Mouse (Mus musculus) ES-E14 (cell line): ENCODE measurements around the gene Cth. TPM values are rescaled to one million over a fixed set of nuclear protein-coding genes. Genes with fewer than 3 reads are reported as not detected.

Experiments
- DNase-seq: peaks from one replicate; pipeline ENCODE4 v3.0.0-alpha.2; 2013; ENCODE audit warnings: low read depth, low spot score
- H3K27ac ChIP-seq: 2 replicates; pipeline ENCODE4 v1.5.1; 2012; ENCODE audit warnings: low read depth, mild to moderate bottlenecking, low read length, moderate library complexity, mixed read lengths; ENCODE audit not compliant: poor library complexity, insufficient read depth, severe bottlenecking
- H3K36me3 ChIP-seq: 2 replicates; pipeline ENCODE4 v1.6.1; 2012; ENCODE audit warnings: mild to moderate bottlenecking, low read length, moderate library complexity, mixed read lengths; ENCODE audit not compliant: control insufficient read depth, poor library complexity, insufficient read depth, severe bottlenecking
- H3K4me1 ChIP-seq, 2 experiments: fragments of 150-350 bp in 1 of 2; sonication (generic) in 1 of 2; 2 replicates each; pipeline ENCODE4 v1.6.1; 2012; ENCODE audit warnings: low read length in 2 of 2, mild to moderate bottlenecking in 1 of 2, mixed read lengths in 1 of 2; ENCODE audit not compliant: control insufficient read depth in 2 of 2, insufficient read depth in 2 of 2, poor library complexity in 1 of 2
- H3K4me3 ChIP-seq, 2 experiments: fragments of 150-350 bp in 1 of 2; sonication (generic) in 1 of 2; 2 replicates each; pipeline ENCODE4 v1.5.1; 2012; ENCODE audit warnings: low read length in 2 of 2, low read depth in 1 of 2, mild to moderate bottlenecking in 1 of 2, mixed read lengths in 1 of 2; ENCODE audit not compliant: insufficient read depth in 1 of 2, poor library complexity in 1 of 2, severe bottlenecking in 1 of 2
- H3K9ac ChIP-seq: 2 replicates; pipeline ENCODE4 v1.6.1; 2012; ENCODE audit warnings: low read depth, mild to moderate bottlenecking, low read length, mixed read lengths; ENCODE audit not compliant: poor library complexity, insufficient read depth, severe bottlenecking
- H3K9me3 ChIP-seq: fragments of 150-350 bp; sonication (generic); 2 replicates; pipeline ENCODE4 v1.6.1; 2012; ENCODE audit warnings: low read depth, mild to moderate bottlenecking, low read length; ENCODE audit not compliant: control insufficient read depth, insufficient read depth
- CHD2 ChIP-seq: IDR thresholded peaks from 2 replicates; pipeline ENCODE4 v1.6.1; 2014; ENCODE audit warnings: mild to moderate bottlenecking, low read depth, low read length, inconsistent platforms
- HCFC1 ChIP-seq: IDR thresholded peaks from 2 replicates; pipeline ENCODE4 v1.6.1; 2012; ENCODE audit warnings: low read length, inconsistent platforms, borderline replicate concordance; ENCODE audit not compliant: insufficient read depth
- MAFK ChIP-seq: IDR thresholded peaks from 2 replicates; pipeline ENCODE4 v1.6.1; 2014; ENCODE audit warnings: mild to moderate bottlenecking, low read depth, low read length, inconsistent platforms; ENCODE audit not compliant: insufficient read depth
- ZC3H11A ChIP-seq: IDR thresholded peaks from 2 replicates; pipeline ENCODE4 v1.6.1; 2012; ENCODE audit warnings: low read depth, mild to moderate bottlenecking, inconsistent platforms, low read length, borderline replicate concordance
- ZNF384 ChIP-seq: IDR thresholded peaks from 2 replicates; pipeline ENCODE4 v1.6.1; 2012; ENCODE audit warnings: low read depth, low read length, inconsistent platforms
- in situ Hi-C, 2 experiments: fragments of 600-800 bp; cut with MboI; formaldehyde crosslinking; loops; one replicate each; pipeline ENCODE4 v1.15.1; 2025; ENCODE audit warnings: low sequenced_read_pairs in 2 of 2, inconsistent platforms in 1 of 2; ENCODE audit not compliant: unreplicated experiment in 2 of 2
- total RNA-seq: library from RNA; depleted of rRNA; stranded (reverse); fragments of 300-350 nt; gene quantifications from 2 replicates; pipeline ENCODE4 v1.2.3, GENCODE M21; 2012

The Cth gene
- total RNA-seq, 1 experiment: 76.0 TPM

- no peak for DNase-seq
- no peaks in the 10 kb centered on the region for H3K36me3 ChIP-seq
- no peak overlapping the region for H3K9ac ChIP-seq
- no peaks in the 10 kb centered on the region for H3K4me1 ChIP-seq
- H3K9me3 ChIP-seq: no peaks in the 10 kb centered on the region
- in situ Hi-C loops: no loop called here
- no peak for TF ChIP-seq ZC3H11A
- TF ChIP-seq ZNF384: no peak
- TF ChIP-seq HCFC1: no peak
- TF ChIP-seq MAFK: no peak
- no peak for TF ChIP-seq CHD2
- H3K4me3 ChIP-seq: no peak overlapping the region
- no peak overlapping the region for H3K27ac ChIP-seq
Observed at GRCm38 (mm10) chr3:157884081-157884643, 40.7 kb downstream of the Cth start.

- Histone ChIP-seq H3K4me3 (no peak overlapping the region), H3K27ac (no peak overlapping the region), H3K4me1 (no peaks in the 10 kb centered on the region), H3K36me3 (no peaks in the 10 kb centered on the region), H3K9me3 (no peaks in the 10 kb centered on the region), H3K9ac (no peak overlapping the region)
- in situ Hi-C loops: no loop called here
- TF ChIP-seq CHD2 (no peak), ZNF384 (no peak), HCFC1 (no peak), ZC3H11A (no peak), MAFK (no peak)
- no peak for DNase-seq
Observed at GRCm38 (mm10) chr3:157883085-157883484, 41.8 kb downstream of the Cth start.

DNA sequence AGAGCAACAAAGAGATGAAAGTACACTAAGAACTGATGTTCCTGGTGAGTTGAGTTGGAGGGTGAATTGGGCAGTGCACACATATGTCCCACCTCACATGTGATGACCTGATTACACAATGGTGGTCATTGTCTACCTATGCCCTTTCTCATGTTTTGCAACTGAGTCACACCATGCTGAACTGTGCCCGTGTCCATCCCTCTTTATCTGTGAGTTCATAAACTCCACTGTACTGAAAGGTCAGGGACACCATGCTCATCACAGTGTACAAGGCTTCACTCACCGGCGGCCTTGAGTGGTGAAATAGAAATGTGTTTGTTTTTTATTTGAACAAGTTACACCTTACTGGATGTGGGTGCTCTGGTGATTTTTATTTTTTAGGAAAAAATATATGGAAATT is 42.9 kb downstream of the Cth start:
- DNase-seq: no peak
- Histone ChIP-seq H3K4me1 (no peaks in the 10 kb centered on the region), H3K36me3 (no peaks in the 10 kb centered on the region), H3K4me3 (no peak overlapping the region), H3K9ac (no peak overlapping the region), H3K27ac (no peak overlapping the region), H3K9me3 (no peaks in the 10 kb centered on the region)
- in situ Hi-C loops: no loop called here
- TF ChIP-seq ZC3H11A (no peak), CHD2 (no peak), ZNF384 (no peak), HCFC1 (no peak), MAFK (no peak)

DNA sequence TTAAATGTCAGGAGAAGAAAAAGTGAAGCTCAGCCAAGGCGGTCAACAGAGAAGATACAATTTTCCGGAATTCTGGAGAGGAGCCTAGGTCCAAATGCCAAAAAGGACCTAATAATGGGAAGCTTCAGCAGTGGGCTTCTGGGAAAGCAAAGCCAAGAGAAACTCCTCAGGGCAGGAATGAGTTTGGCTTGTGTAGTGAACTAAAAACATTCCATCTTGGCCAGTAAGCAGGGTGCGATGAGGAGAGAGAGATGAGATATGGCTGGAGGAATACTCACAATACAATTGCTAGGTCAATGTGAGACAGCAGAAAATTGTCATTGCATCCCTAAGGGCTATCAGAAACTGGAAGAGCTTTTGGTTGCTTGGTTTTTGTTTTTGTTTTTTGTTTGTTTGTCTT is 43.9 kb downstream of the Cth start:
- Histone ChIP-seq H3K9ac (no peak overlapping the region), H3K4me1 (no peaks in the 10 kb centered on the region), H3K27ac (no peak overlapping the region), H3K4me3 (no peak overlapping the region), H3K36me3 (no peaks in the 10 kb centered on the region), H3K9me3 (no peaks in the 10 kb centered on the region)
- TF ChIP-seq MAFK (no peak), ZNF384 (no peak), CHD2 (no peak), HCFC1 (no peak), ZC3H11A (no peak)
- no peak for DNase-seq
- in situ Hi-C loops: no loop called here

DNA sequence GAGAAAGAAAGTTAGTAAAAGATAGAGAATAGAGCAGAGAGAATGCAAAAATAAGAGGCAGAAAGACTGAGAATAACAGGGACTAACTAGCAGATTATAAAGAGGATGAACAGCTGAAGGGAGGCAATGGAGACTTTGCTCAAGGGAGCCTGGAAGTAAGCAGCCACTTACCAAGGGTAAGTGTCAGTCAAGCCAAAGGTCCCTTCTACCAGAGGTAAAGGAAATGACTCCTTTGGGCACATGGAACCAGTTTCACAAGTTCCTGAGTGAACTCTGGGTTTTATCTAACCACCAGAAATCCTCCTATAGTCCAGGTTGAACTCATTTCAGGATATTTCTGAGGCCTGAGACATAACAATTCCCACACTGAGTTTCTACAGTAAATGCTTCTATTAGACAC is 47.0 kb downstream of the Cth start:
- H3K4me3 ChIP-seq: no peak overlapping the region
- in situ Hi-C loops: no loop called here
- no peak overlapping the region for H3K27ac ChIP-seq
- DNase-seq: no peak
- H3K36me3 ChIP-seq: no peaks in the 10 kb centered on the region
- no peaks in the 10 kb centered on the region for H3K9me3 ChIP-seq
- TF ChIP-seq MAFK (no peak), ZC3H11A (no peak), CHD2 (no peak)
- no peak overlapping the region for H3K9ac ChIP-seq
- no peaks in the 10 kb centered on the region for H3K4me1 ChIP-seq
